Mouse (Mus musculus) stomach, embryonic 16.5 days (tissue): ENCODE results near the gene Iqsec1. TPM values are rescaled to one million over a fixed set of nuclear protein-coding genes. Genes with fewer than 3 reads are reported as not detected.
A peak's percentile ranks its signal among the peaks of the same experiment; 100 is the strongest.

Source experiments
- ATAC-seq: fragments of 200-750 bp; cut with Nextera tagmentation; 2 replicates; pipeline ENCODE4 v1.8.0; 2017; ENCODE audit warnings: moderate number of reproducible peaks, moderate TSS enrichment; ENCODE audit not compliant: insufficient read depth, low FRiP score
- H3K27ac ChIP-seq: fragments of 300-500 bp; sonication (generic); 2 replicates; pipeline ENCODE4 v1.5.1; 2014; ENCODE audit warnings: low read length
- H3K27me3 ChIP-seq: fragments of 300-500 bp; sonication (generic); 2 replicates; pipeline ENCODE4 v1.6.1; 2014; ENCODE audit warnings: low read length, control low read depth, mixed read lengths; ENCODE audit not compliant: control insufficient read depth, insufficient read depth
- H3K36me3 ChIP-seq: fragments of 300-500 bp; sonication (generic); 2 replicates; pipeline ENCODE4 v1.6.1; 2014; ENCODE audit warnings: low read length; ENCODE audit not compliant: control insufficient read depth, insufficient read depth
- H3K4me1 ChIP-seq: fragments of 300-500 bp; sonication (generic); 2 replicates; pipeline ENCODE4 v1.6.1; 2014; ENCODE audit warnings: low read length, control low read depth, mixed read lengths; ENCODE audit not compliant: control insufficient read depth, insufficient read depth
- H3K4me2 ChIP-seq: fragments of 300-500 bp; sonication (generic); 2 replicates; pipeline ENCODE4 v1.6.1; 2014; ENCODE audit warnings: low read depth, low read length, mixed read lengths
- H3K4me3 ChIP-seq: fragments of 300-500 bp; sonication (generic); replicated peaks from 2 replicates; pipeline ENCODE4 v1.5.1; 2014; ENCODE audit warnings: mild to moderate bottlenecking, low read length
- H3K9ac ChIP-seq: fragments of 300-500 bp; sonication (generic); 2 replicates; pipeline ENCODE4 v1.6.1; 2014; ENCODE audit warnings: low read length
- H3K9me3 ChIP-seq: fragments of 300-500 bp; sonication (generic); replicated peaks from 2 replicates; pipeline ENCODE4 v1.6.1; 2016; ENCODE audit warnings: low read length, control low read depth; ENCODE audit not compliant: control insufficient read depth
- whole genome bisulfite sequencing: fragments of 180-500 bp; shearing (Covaris S2); extraction: QIAGEN DNeasy Blood & Tissue Kit; methylation state at CpG from one replicate; pipeline ENCODE4 v1.1.7; 2014; 5-methylcytosine and 5-hydroxymethylcytosine counted together
- polyA plus RNA-seq: library from polyadenylated mRNA; unstranded; fragments of >200 nt; fragmentation: Nextera tagmentation; extraction: Ambion mirVana; gene quantifications from 2 replicates; pipeline ENCODE4 v1.2.1, GENCODE M21; 2015

The Iqsec1 gene
- polyA plus RNA-seq, 1 experiment from 2014 or later: 8.3 TPM

GRCm38 (mm10) chr6:90755613-90755941, 232.9 kb downstream of the Iqsec1 start:
- no peaks in the 10 kb centered on the region for H3K27me3 ChIP-seq
- no peak overlapping the region for H3K4me2 ChIP-seq
- peaks cover 9% of the 10 kb centered on the region for H3K4me1 ChIP-seq
- no peak overlapping the region for H3K27ac ChIP-seq
- no peak for ATAC-seq
- H3K4me3 ChIP-seq: no peak overlapping the region
- no peaks in the 10 kb centered on the region for H3K9me3 ChIP-seq
- no peak overlapping the region for H3K9ac ChIP-seq
- no peaks in the 10 kb centered on the region for H3K36me3 ChIP-seq
- 81% methylated on average over 6 of the region's 6 CpGs for WGBS

- Histone ChIP-seq H3K4me1 (peaks cover 11% of the 10 kb centered on the region), H3K4me3 (no peak overlapping the region), H3K36me3 (no peaks in the 10 kb centered on the region), H3K9ac (no peak overlapping the region), H3K9me3 (no peaks in the 10 kb centered on the region), H3K27ac (no peak overlapping the region), H3K27me3 (no peaks in the 10 kb centered on the region), H3K4me2 (no peak overlapping the region)
- ATAC-seq: no peak
- WGBS: 65% methylated on average over 7 of the region's 7 CpGs
These were observed 233.4 kb downstream of the Iqsec1 start for GRCm38 (mm10) chr6:90754927-90755612.

- no peak for ATAC-seq
- Histone ChIP-seq H3K4me2 (no peak overlapping the region), H3K27ac (no peak overlapping the region), H3K4me1 (peaks cover 11% of the 10 kb centered on the region), H3K4me3 (no peak overlapping the region), H3K27me3 (no peaks in the 10 kb centered on the region), H3K36me3 (no peaks in the 10 kb centered on the region), H3K9me3 (no peaks in the 10 kb centered on the region), H3K9ac (no peak overlapping the region)
- 78% methylated on average over 2 of the region's 2 CpGs for WGBS
These were observed 234.4 kb downstream of the Iqsec1 start for GRCm38 (mm10) chr6:90754093-90754492.

- ATAC-seq: no peak
- H3K9me3 ChIP-seq: no peaks in the 10 kb centered on the region
- no peaks in the 10 kb centered on the region for H3K27me3 ChIP-seq
- no peak overlapping the region for H3K4me3 ChIP-seq
- no peak overlapping the region for H3K9ac ChIP-seq
- no peaks in the 10 kb centered on the region for H3K36me3 ChIP-seq
- no peak overlapping the region for H3K4me2 ChIP-seq
- no peak overlapping the region for H3K27ac ChIP-seq
- H3K4me1 ChIP-seq: peaks cover 11% of the 10 kb centered on the region
These were observed 234.8 kb downstream of the Iqsec1 start for GRCm38 (mm10) chr6:90753656-90754055.

GRCm38 (mm10) chr6:90751624-90752023, 236.9 kb downstream of the Iqsec1 start:
- Histone ChIP-seq H3K36me3 (no peaks in the 10 kb centered on the region), H3K4me1 (peaks cover 13% of the 10 kb centered on the region), H3K27me3 (no peaks in the 10 kb centered on the region), H3K9ac (no peak overlapping the region), H3K4me2 (no peak overlapping the region), H3K4me3 (no peak overlapping the region), H3K27ac (no peak overlapping the region), H3K9me3 (no peaks in the 10 kb centered on the region)
- 66% methylated on average over 3 of the region's 3 CpGs for whole genome bisulfite sequencing
- no peak for ATAC-seq

- Histone ChIP-seq H3K9ac (no peak overlapping the region), H3K4me1 (peaks cover 20% of the 10 kb centered on the region), H3K36me3 (no peaks in the 10 kb centered on the region), H3K4me3 (no peak overlapping the region), H3K27me3 (no peaks in the 10 kb centered on the region), H3K9me3 (no peaks in the 10 kb centered on the region), H3K4me2 (no peak overlapping the region), H3K27ac (no peak overlapping the region)
- peak; percentile 43; the same call in 1 of the 2 replicates for ATAC-seq
- 34% methylated on average over 2 of the region's 2 CpGs for WGBS
These were observed 238.4 kb downstream of the Iqsec1 start for GRCm38 (mm10) chr6:90750091-90750490.

- Histone ChIP-seq H3K36me3 (no peaks in the 10 kb centered on the region), H3K4me3 (no peak overlapping the region), H3K9me3 (no peaks in the 10 kb centered on the region), H3K4me2 (no peak overlapping the region), H3K4me1 (peaks cover 20% of the 10 kb centered on the region), H3K27me3 (no peaks in the 10 kb centered on the region), H3K27ac (0 out of 2 replicates have a peak overlapping the region, but pooled peaks have one; percentile 24), H3K9ac (no peak overlapping the region)
- no peak for ATAC-seq
- 75% methylated on average over 4 of the region's 4 CpGs for WGBS
These were observed 239.0 kb downstream of the Iqsec1 start for GRCm38 (mm10) chr6:90749414-90749937.

GRCm38 (mm10) chr6:90748976-90749375, 239.5 kb downstream of the Iqsec1 start:
- Histone ChIP-seq H3K27me3 (no peaks in the 10 kb centered on the region), H3K4me1 (peaks cover 20% of the 10 kb centered on the region), H3K9me3 (no peaks in the 10 kb centered on the region), H3K9ac (no peak overlapping the region), H3K27ac (no peak overlapping the region), H3K4me3 (no peak overlapping the region), H3K4me2 (no peak overlapping the region), H3K36me3 (no peaks in the 10 kb centered on the region)
- ATAC-seq: no peak

- no peak overlapping the region for H3K9ac ChIP-seq
- no peaks in the 10 kb centered on the region for H3K9me3 ChIP-seq
- ATAC-seq: no peak
- no peaks in the 10 kb centered on the region for H3K27me3 ChIP-seq
- H3K27ac ChIP-seq: no peak overlapping the region
- H3K4me1 ChIP-seq: peaks cover 19% of the 10 kb centered on the region
- H3K4me3 ChIP-seq: no peak overlapping the region
- no peaks in the 10 kb centered on the region for H3K36me3 ChIP-seq
- no peak overlapping the region for H3K4me2 ChIP-seq
- WGBS: 35% methylated on average over 3 of the region's 3 CpGs
These were observed 242.1 kb downstream of the Iqsec1 start for GRCm38 (mm10) chr6:90746331-90746864.
